Mouse (Mus musculus) heart, embryonic 14.5 days (tissue): ENCODE results near the gene Usp44. TPM values are rescaled to one million over a fixed set of nuclear protein-coding genes. Genes with fewer than 3 reads are reported as not detected.
"Not testable (repeated sequence)": the region's sequence is repeated elsewhere in the genome, so short reads cannot be mapped to it uniquely, and the experiment has no call there.

Experiments
- ATAC-seq: fragments of 200-750 bp; cut with Nextera tagmentation; 2 replicates; pipeline ENCODE4 v1.8.0; 2017; ENCODE audit warnings: low read depth, moderate TSS enrichment; ENCODE audit not compliant: insufficient number of reproducible peaks, insufficient read depth, low FRiP score
- H3K27ac ChIP-seq, 2 experiments: fragments of 200-500 bp in 1 of 2; fragments of 300-500 bp in 1 of 2; sonication (generic) in 1 of 2; replicated peaks in 1 of 2; 2 replicates each; pipeline ENCODE4 v1.5.1; 2012 to 2014; ENCODE audit warnings: low read depth in 2 of 2, low read length in 2 of 2, control low read depth in 1 of 2, mild to moderate bottlenecking in 1 of 2, mixed read lengths in 1 of 2; ENCODE audit not compliant: control insufficient read depth in 1 of 2, insufficient read depth in 1 of 2
- H3K27me3 ChIP-seq: fragments of 300-500 bp; sonication (generic); 2 replicates; pipeline ENCODE4 v1.6.1; 2014; ENCODE audit warnings: mild to moderate bottlenecking, low read length, control low read depth; ENCODE audit not compliant: control insufficient read depth, insufficient read depth
- H3K36me3 ChIP-seq: fragments of 300-500 bp; sonication (generic); 2 replicates; pipeline ENCODE4 v1.6.1; 2014; ENCODE audit warnings: mild to moderate bottlenecking, control low read depth, low read length, mixed read lengths; ENCODE audit not compliant: control insufficient read depth, insufficient read depth
- H3K4me1 ChIP-seq, 2 experiments: fragments of 200-500 bp in 1 of 2; fragments of 300-500 bp in 1 of 2; sonication (generic) in 1 of 2; 2 replicates each; pipeline ENCODE4 v1.6.1; 2012 to 2014; ENCODE audit warnings: low read length in 2 of 2, control low read depth in 1 of 2, mixed read lengths in 1 of 2; ENCODE audit not compliant: control insufficient read depth in 2 of 2, insufficient read depth in 2 of 2
- H3K4me2 ChIP-seq: fragments of 300-500 bp; sonication (generic); 2 replicates; pipeline ENCODE4 v1.6.1; 2014; ENCODE audit warnings: mild to moderate bottlenecking, low read length
- H3K4me3 ChIP-seq, 2 experiments: fragments of 200-500 bp in 1 of 2; fragments of 300-500 bp in 1 of 2; sonication (generic) in 1 of 2; 2 replicates each; pipeline ENCODE4 v1.5.1; 2012 to 2014; ENCODE audit warnings: low read length in 2 of 2, mild to moderate bottlenecking in 2 of 2, control low read depth in 1 of 2, low read depth in 1 of 2, moderate library complexity in 1 of 2; ENCODE audit not compliant: control insufficient read depth in 1 of 2, insufficient read depth in 1 of 2
- H3K9ac ChIP-seq: fragments of 300-500 bp; sonication (generic); 2 replicates; pipeline ENCODE4 v1.6.1; 2014; ENCODE audit warnings: mild to moderate bottlenecking, low read length
- H3K9me3 ChIP-seq: fragments of 300-500 bp; sonication (generic); 2 replicates; pipeline ENCODE4 v1.6.1; 2016; ENCODE audit warnings: low read length, control low read depth; ENCODE audit not compliant: control insufficient read depth
- WGBS: fragments of 180-500 bp; shearing (Covaris S2); extraction: QIAGEN DNeasy Blood & Tissue Kit; methylation state at CpG from one replicate; pipeline ENCODE4 v1.1.7; 2014; 5-methylcytosine and 5-hydroxymethylcytosine counted together
- polyA plus RNA-seq: library from polyadenylated mRNA; unstranded; fragments of >200 nt; fragmentation: Nextera tagmentation; extraction: Ambion mirVana; gene quantifications from 2 replicates; pipeline ENCODE4 v1.2.1, GENCODE M21; 2014

Usp44 gene
- 0.15 and 0.18 TPM in 2 replicates for polyA plus RNA-seq

- H3K27me3 ChIP-seq: peaks cover 63% of the 10 kb centered on the region
- WGBS: 14% methylated on average over 22 of the region's 22 CpGs
- H3K4me1 ChIP-seq: peaks cover 6 to 9% of the 10 kb centered on the region in 2 experiments; a peak in 2 of 4 replicates
- ATAC-seq: no peak
- H3K36me3 ChIP-seq: no peaks in the 10 kb centered on the region
- no peaks in the 10 kb centered on the region for H3K9me3 ChIP-seq
- no peak within 1 kb of the TSS for H3K9ac ChIP-seq
- no peak within 1 kb of the TSS for H3K27ac ChIP-seq
- H3K4me2 ChIP-seq: peak within 1 kb of the TSS; percentile 49
- peak within 1 kb of the TSS; percentile 5 to 16; a peak in 3 of 4 replicates for H3K4me3 ChIP-seq
Measured at GRCm38 (mm10) chr10:93830931-93831729, at the start of gene Usp44. Gene Usp44 (plus strand): TSS chr10:93831555.

DNA sequence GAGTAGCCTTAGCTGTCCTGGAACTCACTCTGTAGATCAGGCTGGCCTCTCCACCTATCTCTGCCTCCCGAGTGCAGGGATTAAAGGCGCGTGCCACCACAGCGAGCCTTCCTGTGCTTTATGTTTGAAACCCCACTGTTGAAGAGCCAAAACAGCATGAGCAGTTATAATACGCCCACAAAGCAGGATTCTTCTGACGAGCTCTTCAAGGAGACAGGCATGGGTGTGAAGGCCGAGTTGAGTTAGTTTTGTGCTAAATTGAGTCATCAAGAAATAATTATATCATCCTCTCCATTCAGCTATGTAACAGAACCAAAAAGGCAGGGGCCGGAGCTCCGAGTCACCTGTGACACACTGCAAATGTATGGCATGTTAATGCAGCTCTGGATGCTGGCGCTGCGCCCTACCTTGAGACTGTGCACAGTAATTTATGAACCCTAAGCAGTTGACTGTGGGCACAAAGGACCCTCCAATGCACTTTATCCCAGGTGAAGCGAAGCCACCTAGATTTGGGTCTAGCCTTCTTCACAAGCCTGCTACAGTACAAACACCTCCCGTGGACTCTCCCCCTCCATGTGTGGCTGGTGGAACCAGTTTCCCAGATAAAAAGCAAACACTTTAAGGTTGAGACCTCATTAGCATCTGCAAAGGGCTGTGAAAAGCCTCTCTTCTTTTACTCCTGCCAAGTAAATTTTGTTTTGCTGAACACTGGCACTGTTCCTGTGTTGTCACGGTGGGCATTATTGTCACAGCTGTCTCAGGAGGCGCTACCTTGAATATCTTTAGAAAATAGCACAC lies 47.9 kb upstream of the Usp44 start:
- H3K4me3 ChIP-seq: no peak overlapping the region
- no peak overlapping the region for H3K4me2 ChIP-seq
- no peaks in the 10 kb centered on the region for H3K9me3 ChIP-seq
- H3K4me1 ChIP-seq: no peaks in the 10 kb centered on the region
- no peak for ATAC-seq
- H3K9ac ChIP-seq: no peak overlapping the region
- 61% methylated on average over 15 of the region's 15 CpGs for WGBS
- no peak overlapping the region for H3K27ac ChIP-seq
- no peaks in the 10 kb centered on the region for H3K36me3 ChIP-seq
- H3K27me3 ChIP-seq: no peaks in the 10 kb centered on the region

GRCm38 (mm10) chr10:93799711-93800362 lies 31.5 kb upstream of the Usp44 start:
- ATAC-seq: no peak
- H3K9me3 ChIP-seq: no peaks in the 10 kb centered on the region
- 61% methylated on average over 8 of the region's 8 CpGs for WGBS
- H3K36me3 ChIP-seq: no peaks in the 10 kb centered on the region
- H3K4me1 ChIP-seq: no peaks in the 10 kb centered on the region
- no peak overlapping the region for H3K4me2 ChIP-seq
- H3K27ac ChIP-seq: no peak overlapping the region
- H3K9ac ChIP-seq: no peak overlapping the region
- H3K4me3 ChIP-seq: no peak overlapping the region
- no peaks in the 10 kb centered on the region for H3K27me3 ChIP-seq

DNA sequence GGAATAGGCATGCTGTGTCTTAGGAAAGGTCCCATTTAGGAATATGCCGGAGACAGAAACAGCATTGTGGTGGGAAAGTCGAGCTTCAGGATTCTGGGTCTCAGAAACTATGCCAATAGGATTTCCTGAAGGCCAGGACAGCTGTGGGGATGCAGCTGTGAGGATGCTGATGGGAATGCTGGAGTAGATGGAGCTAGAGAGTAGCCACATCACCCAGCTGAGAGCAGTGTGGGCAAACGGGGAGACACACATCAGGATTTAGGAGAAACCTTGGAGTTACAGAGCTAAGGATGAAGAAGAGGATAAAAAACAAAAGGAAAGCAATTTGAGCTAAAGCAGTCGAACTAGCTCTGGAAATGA lies 31.0 kb upstream of the Usp44 start:
- no peak for ATAC-seq
- WGBS: 76% methylated on average over 4 of the region's 4 CpGs
- Histone ChIP-seq H3K27ac (no peak overlapping the region), H3K9ac (no peak overlapping the region), H3K4me1 (no peaks in the 10 kb centered on the region), H3K4me3 (no peak overlapping the region), H3K9me3 (no peaks in the 10 kb centered on the region), H3K4me2 (no peak overlapping the region), H3K27me3 (no peaks in the 10 kb centered on the region), H3K36me3 (no peaks in the 10 kb centered on the region)

DNA sequence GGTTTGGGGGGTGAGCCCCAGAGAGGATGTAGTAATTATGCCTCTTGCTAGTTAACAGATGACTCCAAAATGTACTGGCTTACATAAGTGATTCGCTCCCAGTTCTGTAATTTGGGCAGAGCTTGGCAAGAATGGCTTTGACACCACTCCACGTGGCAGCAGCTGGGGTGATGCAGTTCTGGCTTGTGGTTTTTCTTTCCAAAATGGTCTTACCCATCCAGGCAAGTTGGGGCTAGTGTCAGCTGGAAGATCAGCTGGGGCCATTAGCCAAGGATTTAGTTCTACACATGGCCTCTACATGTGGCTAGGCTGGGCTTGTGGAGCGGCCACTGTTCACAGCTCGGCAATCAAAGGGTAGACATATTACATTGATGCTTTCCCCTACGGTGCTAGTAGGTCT lies 30.5 kb upstream of the Usp44 start:
- 91% methylated on average over 5 of the region's 5 CpGs for WGBS
- H3K4me3 ChIP-seq: no peak overlapping the region
- no peaks in the 10 kb centered on the region for H3K27me3 ChIP-seq
- H3K4me2 ChIP-seq: no peak overlapping the region
- H3K9me3 ChIP-seq: no peaks in the 10 kb centered on the region
- ATAC-seq: no peak
- no peak overlapping the region for H3K9ac ChIP-seq
- no peaks in the 10 kb centered on the region for H3K4me1 ChIP-seq
- no peak overlapping the region for H3K27ac ChIP-seq
- H3K36me3 ChIP-seq: no peaks in the 10 kb centered on the region

GRCm38 (mm10) chr10:93803199-93803598 lies 28.2 kb upstream of the Usp44 start:
- no peak overlapping the region for H3K4me3 ChIP-seq
- H3K27me3 ChIP-seq: no peaks in the 10 kb centered on the region
- no peaks in the 10 kb centered on the region for H3K4me1 ChIP-seq
- H3K9me3 ChIP-seq: no peaks in the 10 kb centered on the region
- WGBS: 60% methylated on average over 6 of the region's 6 CpGs
- H3K27ac ChIP-seq: no peak overlapping the region
- H3K4me2 ChIP-seq: no peak overlapping the region
- no peak overlapping the region for H3K9ac ChIP-seq
- no peaks in the 10 kb centered on the region for H3K36me3 ChIP-seq
- ATAC-seq: no peak

GRCm38 (mm10) chr10:93809438-93809837 lies 21.9 kb upstream of the Usp44 start:
- ATAC-seq, H3K4me3 ChIP-seq, H3K4me2 ChIP-seq, H3K36me3 ChIP-seq, H3K27me3 ChIP-seq, H3K27ac ChIP-seq, H3K9ac ChIP-seq, H3K4me1 ChIP-seq, H3K9me3 ChIP-seq: not testable (repeated sequence)
- WGBS: 89% methylated on average over 8 of the region's 8 CpGs
